Mouse (Mus musculus): ENCODE results near the gene H2-DMb1. TPM values are rescaled to one million over a fixed set of nuclear protein-coding genes. Genes with fewer than 3 reads are reported as not detected.

Gene H2-DMb1
- total RNA-seq, 2 experiments from 2014 or later: 1.4 to 1.8 TPM

Other genes with a start within 250 kb of the H2-DMb1 start
- gene Platr17, start 247.9 kb upstream of the H2-DMb1 start, total RNA-seq (2021): not detected
- 10 to 100 TPM; 12.1 to 13.5 TPM for gene Daxx, start 243.7 kb upstream of the H2-DMb1 start, total RNA-seq (2021)
- gene Tapbp, start 237.2 kb upstream of the H2-DMb1 start, total RNA-seq (2021): 10 to 100 TPM; 40.7 to 41.3 TPM
- gene Zbtb22, start 237.2 kb upstream of the H2-DMb1 start, total RNA-seq (2021): 10 to 100 TPM; 18.9 to 21.9 TPM
- gene Rgl2, start 223.5 kb upstream of the H2-DMb1 start, total RNA-seq (2021): 10 to 100 TPM; 29.3 to 40.2 TPM
- 10 to 100 TPM; 65.3 to 67.0 TPM for gene Pfdn6, start 212.7 kb upstream of the H2-DMb1 start, total RNA-seq (2021)
- gene Wdr46, start 212.4 kb upstream of the H2-DMb1 start, total RNA-seq (2021): 10 to 100 TPM; 15.7 TPM
- gene B3galt4, start 201.6 kb upstream of the H2-DMb1 start, total RNA-seq (2021): 1 to 10 TPM; 2.3 to 2.6 TPM
- gene Vps52, start 197.3 kb upstream of the H2-DMb1 start, total RNA-seq (2021): 10 to 100 TPM; 30.3 to 33.2 TPM
- gene Rps18, start 197.1 kb upstream of the H2-DMb1 start, total RNA-seq (2021): 100 to 1,000 TPM; 649 to 675 TPM
- 10 to 100 TPM; 38.9 to 46.7 TPM for gene H2-K1, start 152.7 kb upstream of the H2-DMb1 start, total RNA-seq (2021)
- gene Ring1, start 128.4 kb upstream of the H2-DMb1 start, total RNA-seq (2021): 10 to 100 TPM; 13.4 to 18.0 TPM
- 10 to 100 TPM; 50.5 to 63.2 TPM for gene H2-Ke6, start 125.0 kb upstream of the H2-DMb1 start, total RNA-seq (2021)
- 10 to 100 TPM; 64.1 to 75.4 TPM for gene Slc39a7, start 121.4 kb upstream of the H2-DMb1 start, total RNA-seq (2021)
- 10 to 100 TPM; 40.7 to 43.1 TPM for gene Rxrb, start 121.3 kb upstream of the H2-DMb1 start, total RNA-seq (2021)
- 100 to 1,000 TPM in 1 of 2 experiments, 10 to 100 TPM in 1; 72.0 to 106 TPM for gene Col11a2, start 113.6 kb upstream of the H2-DMb1 start, total RNA-seq (2021)
- gene H2-Oa, start 60.7 kb upstream of the H2-DMb1 start, total RNA-seq (2021): not detected
- gene H2-DMa, start 33.5 kb upstream of the H2-DMb1 start, total RNA-seq (2021): 1 to 10 TPM; 4.6 to 6.1 TPM
- 100 to 1,000 TPM in 1 of 2 experiments, 10 to 100 TPM in 1; 91.9 to 114 TPM for gene Brd2, start 30.4 kb upstream of the H2-DMb1 start, total RNA-seq (2021)
- under 1 TPM; 0.25 to 0.61 TPM for gene H2-DMb2, start 9.8 kb upstream of the H2-DMb1 start, total RNA-seq (2021)
- gene Tap1, start 34.5 kb downstream of the H2-DMb1 start, total RNA-seq (2021): 1 to 10 TPM; 2.6 to 3.8 TPM
- gene Psmb9, start 34.7 kb downstream of the H2-DMb1 start, total RNA-seq (2021): 1 to 10 TPM; 1.6 to 1.7 TPM
- 1 to 10 TPM; 4.5 to 5.1 TPM for gene Psmb8, start 44.6 kb downstream of the H2-DMb1 start, total RNA-seq (2021)
- 1 to 10 TPM; 6.5 to 7.0 TPM for gene Tap2, start 50.5 kb downstream of the H2-DMb1 start, total RNA-seq (2021)
- under 1 TPM; 0.26 to 0.34 TPM for gene H2-Ob, start 85.8 kb downstream of the H2-DMb1 start, total RNA-seq (2021)
- 1 to 10 TPM; 3.6 to 4.1 TPM for gene H2-Ab1, start 104.6 kb downstream of the H2-DMb1 start, total RNA-seq (2021)
- gene H2-Aa, start 134.8 kb downstream of the H2-DMb1 start, total RNA-seq (2021): 1 to 10 TPM; 4.5 TPM
- 1 to 10 TPM; 2.9 to 5.0 TPM for gene H2-Eb1, start 152.8 kb downstream of the H2-DMb1 start, total RNA-seq (2021)
- not detected for gene H2-Eb2, start 172.6 kb downstream of the H2-DMb1 start, total RNA-seq (2021)
- gene Btnl2, start 201.8 kb downstream of the H2-DMb1 start, total RNA-seq (2021): under 1 TPM; 0.40 to 0.81 TPM
- not detected for gene Btnl1, start 224.1 kb downstream of the H2-DMb1 start, total RNA-seq (2021)
- under 1 TPM; 0.36 to 0.42 TPM for gene BC051142, start 245.7 kb downstream of the H2-DMb1 start, total RNA-seq (2021)